Mouse (Mus musculus): ENCODE data around the gene Dnajb6. TPM values are rescaled to one million over a fixed set of nuclear protein-coding genes. Genes with fewer than 3 reads are reported as not detected.

Dnajb6 gene
- polyA plus RNA-seq, 1 experiment = 49.8 TPM

GRCm38 (mm10) chr5:29847494-29847893 lies 112.0 kb downstream of the Dnajb6 start:
- H3K27ac ChIP-seq (ENCODE audit: insufficient read depth, low read depth, low read length) = no peak overlapping the region
- TF ChIP-seq POLR2A (IDR thresholded peaks at IDR 0.05; ENCODE audit: low read depth, low read length) (no peak), CTCF (conservative IDR thresholded peaks at IDR 0.05; ENCODE audit: insufficient read depth, insufficient read length, low read depth, low read length) (no peak)
- H3K4me1 ChIP-seq (ENCODE audit: control insufficient read depth, insufficient read depth, low read length) = no peaks in the 10 kb centered on the region
- no peaks in the 10 kb centered on the region for H3K27me3 ChIP-seq (replicated peaks; ENCODE audit: control insufficient read depth, insufficient read depth, low read length)
- no peak overlapping the region for H3K4me3 ChIP-seq (ENCODE audit: insufficient read depth, low read depth, low read length)
- 79% methylated on average over 5 of the region's 5 CpGs for WGBS
- no peak for DNase-seq
- no peaks in the 10 kb centered on the region for H3K36me3 ChIP-seq (ENCODE audit: control insufficient read depth, insufficient read depth, low read length)

- WGBS = 91% methylated on average over 2 of the region's 2 CpGs
- H3K27ac ChIP-seq (ENCODE audit: insufficient read depth, low read depth, low read length) = no peak overlapping the region
- TF ChIP-seq CTCF (conservative IDR thresholded peaks at IDR 0.05; ENCODE audit: insufficient read depth, insufficient read length, low read depth, low read length) (no peak), POLR2A (IDR thresholded peaks at IDR 0.05; ENCODE audit: low read depth, low read length) (no peak)
- no peak overlapping the region for H3K4me3 ChIP-seq (ENCODE audit: insufficient read depth, low read depth, low read length)
- no peak for DNase-seq
- H3K4me1 ChIP-seq (ENCODE audit: control insufficient read depth, insufficient read depth, low read length) = no peaks in the 10 kb centered on the region
- H3K36me3 ChIP-seq (ENCODE audit: control insufficient read depth, insufficient read depth, low read length) = no peaks in the 10 kb centered on the region
- H3K27me3 ChIP-seq (replicated peaks; ENCODE audit: control insufficient read depth, insufficient read depth, low read length) = no peaks in the 10 kb centered on the region
Measured at GRCm38 (mm10) chr5:29848091-29848490, 112.6 kb downstream of the Dnajb6 start.

GRCm38 (mm10) chr5:29852376-29852775 lies 116.9 kb downstream of the Dnajb6 start:
- DNase-seq = no peak
- no peak overlapping the region for H3K4me3 ChIP-seq (ENCODE audit: insufficient read depth, low read depth, low read length)
- 40% methylated on average over 8 of the region's 8 CpGs for WGBS
- no peaks in the 10 kb centered on the region for H3K36me3 ChIP-seq (ENCODE audit: control insufficient read depth, insufficient read depth, low read length)
- no peaks in the 10 kb centered on the region for H3K4me1 ChIP-seq (ENCODE audit: control insufficient read depth, insufficient read depth, low read length)
- no peaks in the 10 kb centered on the region for H3K27me3 ChIP-seq (replicated peaks; ENCODE audit: control insufficient read depth, insufficient read depth, low read length)
- H3K27ac ChIP-seq (ENCODE audit: insufficient read depth, low read depth, low read length) = no peak overlapping the region
- no peak for TF ChIP-seq CTCF (conservative IDR thresholded peaks at IDR 0.05; ENCODE audit: insufficient read depth, insufficient read length, low read depth, low read length)

- WGBS = 85% methylated on average over 1 of the region's 1 CpGs
- Histone ChIP-seq H3K4me1 (ENCODE audit: control insufficient read depth, insufficient read depth, low read length) (no peaks in the 10 kb centered on the region), H3K27me3 (replicated peaks; ENCODE audit: control insufficient read depth, insufficient read depth, low read length) (no peaks in the 10 kb centered on the region), H3K27ac (ENCODE audit: insufficient read depth, low read depth, low read length) (no peak overlapping the region), H3K36me3 (ENCODE audit: control insufficient read depth, insufficient read depth, low read length) (no peaks in the 10 kb centered on the region), H3K4me3 (ENCODE audit: insufficient read depth, low read depth, low read length) (no peak overlapping the region)
- no peak for DNase-seq
- no peak for TF ChIP-seq POLR2A (IDR thresholded peaks at IDR 0.05; ENCODE audit: low read depth, low read length)
- no peak for TF ChIP-seq CTCF (conservative IDR thresholded peaks at IDR 0.05; ENCODE audit: insufficient read depth, insufficient read length, low read depth, low read length)
Measured at GRCm38 (mm10) chr5:29853035-29853434, 117.5 kb downstream of the Dnajb6 start.

DNA sequence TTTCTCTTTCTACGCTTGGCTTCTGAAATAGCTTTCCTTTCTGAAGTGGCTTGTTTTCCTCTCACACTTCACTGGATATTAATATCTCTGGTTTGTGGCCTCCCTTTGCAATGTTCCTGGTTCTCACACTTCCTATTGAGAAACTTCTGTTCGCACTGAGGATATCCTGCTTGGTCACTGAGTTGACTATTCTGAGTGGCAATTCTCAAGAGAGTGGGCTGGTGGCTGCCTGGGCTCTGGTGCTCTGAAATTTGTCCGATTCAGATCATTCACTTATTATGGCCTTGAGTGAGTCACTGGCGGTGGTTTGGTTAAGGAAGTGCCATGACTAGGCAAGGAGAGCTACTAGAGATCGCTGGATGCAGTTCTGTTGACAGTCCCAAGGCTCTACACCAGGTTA lies 118.9 kb downstream of the Dnajb6 start:
- WGBS = 49% methylated on average over 5 of the region's 5 CpGs
- no peak overlapping the region for H3K27ac ChIP-seq (ENCODE audit: insufficient read depth, low read depth, low read length)
- no peaks in the 10 kb centered on the region for H3K27me3 ChIP-seq (replicated peaks; ENCODE audit: control insufficient read depth, insufficient read depth, low read length)
- no peaks in the 10 kb centered on the region for H3K4me1 ChIP-seq (ENCODE audit: control insufficient read depth, insufficient read depth, low read length)
- H3K36me3 ChIP-seq (ENCODE audit: control insufficient read depth, insufficient read depth, low read length) = no peaks in the 10 kb centered on the region
- DNase-seq = peak; percentile 4
- no peak for TF ChIP-seq POLR2A (IDR thresholded peaks at IDR 0.05; ENCODE audit: low read depth, low read length)
- no peak for TF ChIP-seq CTCF (conservative IDR thresholded peaks at IDR 0.05; ENCODE audit: insufficient read depth, insufficient read length, low read depth, low read length)
- no peak overlapping the region for H3K4me3 ChIP-seq (ENCODE audit: insufficient read depth, low read depth, low read length)

DNA sequence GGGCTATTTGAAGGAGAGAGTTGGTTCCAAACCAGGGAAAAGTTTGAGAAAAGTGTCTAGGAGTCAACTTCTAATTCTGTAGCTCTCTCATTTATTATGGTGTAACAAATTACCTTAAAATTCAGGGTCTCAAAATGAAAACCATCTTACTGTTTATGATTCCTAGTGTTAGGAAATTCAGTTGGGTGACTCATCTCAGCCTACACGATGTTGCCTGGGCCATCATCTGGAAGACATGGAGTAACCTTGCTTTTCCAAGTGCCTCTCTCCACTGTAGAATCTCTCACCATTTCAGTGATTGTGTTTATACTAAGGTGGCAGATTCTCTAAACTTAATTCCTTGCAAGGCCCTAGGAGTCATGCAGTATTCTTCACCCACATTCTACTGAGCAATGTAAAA lies 119.5 kb downstream of the Dnajb6 start:
- Histone ChIP-seq H3K4me1 (ENCODE audit: control insufficient read depth, insufficient read depth, low read length) (no peaks in the 10 kb centered on the region), H3K4me3 (ENCODE audit: insufficient read depth, low read depth, low read length) (no peak overlapping the region), H3K27ac (ENCODE audit: insufficient read depth, low read depth, low read length) (no peak overlapping the region), H3K36me3 (ENCODE audit: control insufficient read depth, insufficient read depth, low read length) (no peaks in the 10 kb centered on the region), H3K27me3 (replicated peaks; ENCODE audit: control insufficient read depth, insufficient read depth, low read length) (no peaks in the 10 kb centered on the region)
- TF ChIP-seq CTCF (conservative IDR thresholded peaks at IDR 0.05; ENCODE audit: insufficient read depth, insufficient read length, low read depth, low read length) = no peak
- TF ChIP-seq POLR2A (IDR thresholded peaks at IDR 0.05; ENCODE audit: low read depth, low read length) = no peak
- 64% methylated on average over 1 of the region's 1 CpGs for WGBS
- DNase-seq = no peak

DNA sequence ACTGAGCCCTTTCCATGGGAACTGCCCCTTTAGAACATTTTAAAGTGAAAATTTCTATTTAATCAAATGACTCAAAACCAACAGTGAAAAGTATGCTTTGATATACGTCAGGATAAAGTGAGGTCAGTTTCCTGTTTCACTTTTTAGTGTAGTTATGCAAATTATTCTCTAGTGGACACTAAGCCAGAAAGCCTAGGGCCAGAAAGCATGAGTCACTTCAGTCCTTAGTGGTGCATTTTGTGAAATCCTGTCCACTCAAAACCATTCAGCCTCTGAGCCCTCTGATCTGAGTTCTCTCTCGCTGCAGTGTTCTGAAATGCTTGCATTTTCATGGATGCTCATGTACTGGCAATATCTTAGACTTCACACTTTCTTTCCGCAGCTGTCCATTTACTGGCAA lies 126.0 kb downstream of the Dnajb6 start:
- DNase-seq = no peak
- WGBS = 68% methylated on average over 3 of the region's 3 CpGs

GRCm38 (mm10) chr5:29862388-29862787 lies 126.9 kb downstream of the Dnajb6 start:
- 94% methylated on average over 5 of the region's 5 CpGs for WGBS

More for the DNA sequence above, 126.0 kb downstream of the Dnajb6 start:
- no peaks in the 10 kb centered on the region for H3K4me1 ChIP-seq (ENCODE audit: control insufficient read depth, insufficient read depth, low read length)
- H3K27me3 ChIP-seq (replicated peaks; ENCODE audit: control insufficient read depth, insufficient read depth, low read length) = no peaks in the 10 kb centered on the region
- no peak overlapping the region for H3K4me3 ChIP-seq (ENCODE audit: insufficient read depth, low read depth, low read length)
- no peak overlapping the region for H3K27ac ChIP-seq (ENCODE audit: insufficient read depth, low read depth, low read length)
- H3K36me3 ChIP-seq (ENCODE audit: control insufficient read depth, insufficient read depth, low read length) = no peaks in the 10 kb centered on the region
- TF ChIP-seq CTCF (conservative IDR thresholded peaks at IDR 0.05; ENCODE audit: insufficient read depth, insufficient read length, low read depth, low read length) (no peak), POLR2A (IDR thresholded peaks at IDR 0.05; ENCODE audit: low read depth, low read length) (no peak)

More at GRCm38 (mm10) chr5:29862388-29862787, 126.9 kb downstream of the Dnajb6 start:
- H3K36me3 ChIP-seq (ENCODE audit: control insufficient read depth, insufficient read depth, low read length) = no peaks in the 10 kb centered on the region
- no peak for DNase-seq
- TF ChIP-seq POLR2A (IDR thresholded peaks at IDR 0.05; ENCODE audit: low read depth, low read length) (no peak), CTCF (conservative IDR thresholded peaks at IDR 0.05; ENCODE audit: insufficient read depth, insufficient read length, low read depth, low read length) (no peak)
- no peak overlapping the region for H3K27ac ChIP-seq (ENCODE audit: insufficient read depth, low read depth, low read length)
- no peaks in the 10 kb centered on the region for H3K27me3 ChIP-seq (replicated peaks; ENCODE audit: control insufficient read depth, insufficient read depth, low read length)
- H3K4me1 ChIP-seq (ENCODE audit: control insufficient read depth, insufficient read depth, low read length) = no peaks in the 10 kb centered on the region
- H3K4me3 ChIP-seq (ENCODE audit: insufficient read depth, low read depth, low read length) = no peak overlapping the region
